Mouse (Mus musculus): ENCODE measurements around the gene Trpc5os. TPM values are rescaled to one million over a fixed set of nuclear protein-coding genes. Genes with fewer than 3 reads are reported as not detected.

Gene Trpc5os
- not detected for polyA plus RNA-seq (2014; fragmentation: Illumina TruSeq; extraction: RNeasy Lipid Tissue Mini Kit (QIAGEN cat#74804); ENCODE audit: insufficient read depth, low read depth, low replicate concordance)

DNA sequence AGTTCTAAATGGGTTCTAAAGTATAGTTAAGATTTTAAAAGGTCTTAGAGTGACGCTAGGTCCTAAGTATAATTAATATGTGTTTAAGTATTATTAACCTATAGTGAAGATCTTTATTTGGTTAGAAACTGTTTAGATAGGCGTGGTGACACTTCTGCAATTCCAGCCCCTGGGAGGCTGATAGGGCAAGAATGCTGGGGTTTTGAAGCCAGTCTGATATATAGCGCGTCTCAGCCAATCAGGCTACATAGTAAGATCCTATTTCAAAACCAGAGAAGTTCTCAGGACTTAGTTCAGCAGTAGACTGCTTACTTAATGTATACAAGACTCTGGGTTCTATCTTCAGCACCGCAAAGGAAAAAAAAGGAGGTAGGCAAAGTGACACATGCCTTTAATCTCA lies at the start of gene Trpc5os:
Gene Trpc5os (plus strand): TSS at position 301 of the 400 bp plus-strand sequence.

Other genes starting within 250 kb of the Trpc5os start
- gene Alg13, start 138.8 kb upstream of the Trpc5os start, polyA plus RNA-seq (2014; fragmentation: Illumina TruSeq; extraction: RNeasy Lipid Tissue Mini Kit (QIAGEN cat#74804); ENCODE audit: insufficient read depth, low read depth, low replicate concordance), result 3.5 TPM
- not detected for gene Trpc5, start 231.6 kb downstream of the Trpc5os start, polyA plus RNA-seq (2014; fragmentation: Illumina TruSeq; extraction: RNeasy Lipid Tissue Mini Kit (QIAGEN cat#74804); ENCODE audit: insufficient read depth, low read depth, low replicate concordance)
- not detected for gene Rtl4, start 232.3 kb downstream of the Trpc5os start, polyA plus RNA-seq (2014; fragmentation: Illumina TruSeq; extraction: RNeasy Lipid Tissue Mini Kit (QIAGEN cat#74804); ENCODE audit: insufficient read depth, low read depth, low replicate concordance)